Mouse (Mus musculus): ENCODE data around the gene St6galnac3. TPM values are rescaled to one million over a fixed set of nuclear protein-coding genes. Genes with fewer than 3 reads are reported as not detected.

Gene St6galnac3
- total RNA-seq, 4 experiments from 2014 or later, result 23.7 to 38.8 (median 30.1) TPM

- no peak for DNase-seq (ENCODE audit: low spot score in 2 of 2)
These were observed 72.1 kb downstream of the St6galnac3 start for GRCm38 (mm10) chr3:153652850-153653249.

- DNase-seq (ENCODE audit: low spot score in 2 of 2), result no peak
These were observed 76.3 kb downstream of the St6galnac3 start for GRCm38 (mm10) chr3:153648713-153649112.

GRCm38 (mm10) chr3:153645803-153646202 lies 79.2 kb downstream of the St6galnac3 start:
- DNase-seq (ENCODE audit: low spot score in 2 of 2), result no peak

GRCm38 (mm10) chr3:153643822-153644519 lies 81.0 kb downstream of the St6galnac3 start:
- no peak for DNase-seq (ENCODE audit: low spot score in 2 of 2)

GRCm38 (mm10) chr3:153642826-153643225 lies 82.1 kb downstream of the St6galnac3 start:
- no peak for DNase-seq (ENCODE audit: low spot score in 2 of 2)

GRCm38 (mm10) chr3:153641805-153642204 lies 83.2 kb downstream of the St6galnac3 start:
- no peak for DNase-seq (ENCODE audit: low spot score in 2 of 2)

GRCm38 (mm10) chr3:153637336-153637735 lies 87.6 kb downstream of the St6galnac3 start:
- no peak for DNase-seq (ENCODE audit: low spot score in 2 of 2)

- no peak for DNase-seq (ENCODE audit: low spot score in 2 of 2)
These were observed 88.2 kb downstream of the St6galnac3 start for GRCm38 (mm10) chr3:153636804-153637153.

GRCm38 (mm10) chr3:153636094-153636803 lies 88.7 kb downstream of the St6galnac3 start:
- no peak for DNase-seq (ENCODE audit: low spot score in 2 of 2)

GRCm38 (mm10) chr3:153631988-153632672 lies 92.8 kb downstream of the St6galnac3 start:
- DNase-seq (ENCODE audit: low spot score in 2 of 2), result no peak

- no peak for DNase-seq (ENCODE audit: low spot score in 2 of 2)
These were observed 98.7 kb downstream of the St6galnac3 start for GRCm38 (mm10) chr3:153626237-153626636.

GRCm38 (mm10) chr3:153618976-153619375 lies 106.0 kb downstream of the St6galnac3 start:
- DNase-seq (ENCODE audit: low spot score in 2 of 2), result no peak

GRCm38 (mm10) chr3:153616849-153617248 lies 108.1 kb downstream of the St6galnac3 start:
- no peak for DNase-seq (ENCODE audit: low spot score in 2 of 2)

- no peak for DNase-seq (ENCODE audit: low spot score in 2 of 2)
These were observed 114.7 kb downstream of the St6galnac3 start for GRCm38 (mm10) chr3:153610239-153610638.

GRCm38 (mm10) chr3:153606331-153606730 lies 118.6 kb downstream of the St6galnac3 start:
- peak; percentile 50 to 61 for DNase-seq (ENCODE audit: low spot score in 2 of 2)

- DNase-seq (ENCODE audit: low spot score in 2 of 2), result no peak
These were observed 119.2 kb downstream of the St6galnac3 start for GRCm38 (mm10) chr3:153605767-153606098.

- DNase-seq (ENCODE audit: low spot score in 2 of 2), result no peak
These were observed 119.7 kb downstream of the St6galnac3 start for GRCm38 (mm10) chr3:153605089-153605766.

GRCm38 (mm10) chr3:153599179-153599578 lies 125.8 kb downstream of the St6galnac3 start:
- no peak for DNase-seq (ENCODE audit: low spot score in 2 of 2)

- DNase-seq (ENCODE audit: low spot score in 2 of 2), result peak; percentile 65 to 72
These were observed 126.3 kb downstream of the St6galnac3 start for GRCm38 (mm10) chr3:153598631-153599030.

GRCm38 (mm10) chr3:153594531-153594930 lies 130.4 kb downstream of the St6galnac3 start:
- no peak for DNase-seq (ENCODE audit: low spot score in 2 of 2)

GRCm38 (mm10) chr3:153593978-153594377 lies 131.0 kb downstream of the St6galnac3 start:
- DNase-seq (ENCODE audit: low spot score in 2 of 2), result no peak

GRCm38 (mm10) chr3:153593103-153593502 lies 131.9 kb downstream of the St6galnac3 start:
- DNase-seq (ENCODE audit: low spot score in 2 of 2), result no peak

Measured in layer of hippocampus, adult 8-10 months (tissue).